Mouse (Mus musculus): Measurements from ENCODE around the gene Cldn10. TPM values are rescaled to one million over a fixed set of nuclear protein-coding genes. Genes with fewer than 3 reads are reported as not detected.

Gene Cldn10
- total and polyA plus RNA-seq, 3 experiments = 0.16 TPM; not detected in 2

GRCm38 (mm10) chr14:118867366-118867765 is 79.7 kb downstream of the Cldn10 start:
- H3K27me3 ChIP-seq (ENCODE audit: insufficient read depth, low read length) = peaks cover 20% of the 10 kb centered on the region
- no peak for TF ChIP-seq CTCF (IDR thresholded peaks at IDR 0.05; ENCODE audit: low read depth, low read length)

DNA sequence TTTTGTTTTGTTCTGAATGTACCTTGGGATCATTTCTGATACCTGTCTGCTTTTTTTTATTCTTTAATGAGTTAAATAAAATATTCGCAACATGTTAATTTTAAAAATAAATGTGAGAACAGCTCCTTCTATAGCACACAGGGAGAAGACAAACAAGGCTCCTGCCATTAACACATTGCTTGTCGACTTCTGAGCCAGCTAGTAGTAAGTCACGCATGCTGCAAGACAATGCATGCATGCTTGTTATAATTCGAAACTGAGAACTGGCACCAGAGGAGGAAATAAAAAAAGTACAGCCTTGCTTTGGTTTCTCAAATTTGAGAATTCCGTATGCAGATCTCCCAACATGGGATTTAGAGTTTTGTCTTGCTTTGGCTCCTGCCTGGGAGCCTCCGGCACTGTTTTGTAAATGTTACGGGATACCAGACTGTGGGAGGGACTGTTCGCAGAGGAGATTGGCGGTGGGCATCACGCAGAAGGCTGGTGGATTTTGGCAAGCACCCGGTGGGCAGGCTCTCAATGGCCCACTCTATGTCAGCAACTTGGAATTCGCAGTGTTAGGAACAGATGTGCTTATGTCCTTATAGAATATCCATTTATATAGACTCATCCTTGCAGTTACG is 80.5 kb downstream of the Cldn10 start:
- no peaks in the 10 kb centered on the region for H3K9me3 ChIP-seq (replicated peaks)
- peaks cover 6% of the 10 kb centered on the region; the same call in 1 of the 2 replicates for H3K4me1 ChIP-seq (ENCODE audit: insufficient read depth, low read depth, low read length)
- ATAC-seq (ENCODE audit: extremely low read depth, insufficient number of reproducible peaks, low FRiP score, poor library complexity, severe bottlenecking) = no peak
- no peak overlapping the region for H3K4me3 ChIP-seq (ENCODE audit: low read depth, low read length)
- H3K27me3 ChIP-seq (ENCODE audit: insufficient read depth, low read length) = peaks cover 20% of the 10 kb centered on the region
- DNase-seq (ENCODE audit: low spot score) = no peak
- no peak for TF ChIP-seq CTCF (IDR thresholded peaks at IDR 0.05; ENCODE audit: low read depth, low read length)
- TF ChIP-seq TAL1 (conservative IDR thresholded peaks at IDR 0.05; ENCODE audit: low read depth, low read length) = no peak
- no peak for TF ChIP-seq GATA2 (IDR thresholded peaks at IDR 0.05; ENCODE audit: borderline replicate concordance, low read depth, low read length)
- TF ChIP-seq GATA1 (IDR thresholded peaks at IDR 0.05; ENCODE audit: borderline replicate concordance, low read length) = no peak
- TF ChIP-seq POLR2AphosphoS5 (IDR thresholded peaks at IDR 0.05; ENCODE audit: insufficient replicate concordance, low read depth, low read length) = no peak
- no peaks in the 10 kb centered on the region for H3K36me3 ChIP-seq (replicated peaks)

More at GRCm38 (mm10) chr14:118867366-118867765, 79.7 kb downstream of the Cldn10 start:
- no peak overlapping the region for H3K4me3 ChIP-seq (ENCODE audit: low read depth, low read length)
- ATAC-seq (ENCODE audit: extremely low read depth, insufficient number of reproducible peaks, low FRiP score, poor library complexity, severe bottlenecking) = no peak
- H3K9me3 ChIP-seq (replicated peaks) = no peaks in the 10 kb centered on the region
- H3K4me1 ChIP-seq (ENCODE audit: insufficient read depth, low read depth, low read length) = peaks cover 6% of the 10 kb centered on the region; the same call in 1 of the 2 replicates
- H3K36me3 ChIP-seq (replicated peaks) = no peaks in the 10 kb centered on the region
- no peak for DNase-seq (ENCODE audit: low spot score)

DNA sequence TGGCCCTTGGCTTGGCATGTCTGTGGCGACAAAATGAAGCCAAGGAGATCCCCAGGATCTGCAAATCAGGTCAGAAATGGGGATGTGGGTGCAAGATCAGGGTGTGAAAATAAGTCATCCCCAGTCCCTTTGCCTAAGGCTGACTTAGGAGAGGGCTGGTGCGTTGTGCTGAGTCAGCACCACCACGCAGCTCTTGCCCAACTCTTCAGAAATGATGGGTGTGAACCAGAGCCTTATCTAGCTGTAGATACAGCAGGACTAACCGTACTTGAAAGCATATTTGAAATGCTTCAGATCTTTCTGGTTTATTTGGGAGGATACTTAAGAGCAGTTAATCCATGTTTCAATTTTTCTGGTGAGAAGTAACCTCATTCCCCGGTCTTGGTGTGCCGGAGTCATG is 82.0 kb downstream of the Cldn10 start:
- H3K4me3 ChIP-seq (ENCODE audit: low read depth, low read length) = no peak overlapping the region
- H3K36me3 ChIP-seq (replicated peaks) = no peaks in the 10 kb centered on the region
- H3K4me1 ChIP-seq (ENCODE audit: insufficient read depth, low read depth, low read length) = peaks cover 6% of the 10 kb centered on the region; the same call in 1 of the 2 replicates
- DNase-seq (ENCODE audit: low spot score) = no peak
- no peaks in the 10 kb centered on the region for H3K9me3 ChIP-seq (replicated peaks)
- no peak for TF ChIP-seq POLR2AphosphoS5 (IDR thresholded peaks at IDR 0.05; ENCODE audit: insufficient replicate concordance, low read depth, low read length)
- no peak for TF ChIP-seq CTCF (IDR thresholded peaks at IDR 0.05; ENCODE audit: low read depth, low read length)
- TF ChIP-seq TAL1 (conservative IDR thresholded peaks at IDR 0.05; ENCODE audit: low read depth, low read length) = no peak
- TF ChIP-seq GATA1 (IDR thresholded peaks at IDR 0.05; ENCODE audit: borderline replicate concordance, low read length) = no peak
- no peak for TF ChIP-seq GATA2 (IDR thresholded peaks at IDR 0.05; ENCODE audit: borderline replicate concordance, low read depth, low read length)
- H3K27me3 ChIP-seq (ENCODE audit: insufficient read depth, low read length) = peaks cover 8% of the 10 kb centered on the region
- no peak for ATAC-seq (ENCODE audit: extremely low read depth, insufficient number of reproducible peaks, low FRiP score, poor library complexity, severe bottlenecking)

DNA sequence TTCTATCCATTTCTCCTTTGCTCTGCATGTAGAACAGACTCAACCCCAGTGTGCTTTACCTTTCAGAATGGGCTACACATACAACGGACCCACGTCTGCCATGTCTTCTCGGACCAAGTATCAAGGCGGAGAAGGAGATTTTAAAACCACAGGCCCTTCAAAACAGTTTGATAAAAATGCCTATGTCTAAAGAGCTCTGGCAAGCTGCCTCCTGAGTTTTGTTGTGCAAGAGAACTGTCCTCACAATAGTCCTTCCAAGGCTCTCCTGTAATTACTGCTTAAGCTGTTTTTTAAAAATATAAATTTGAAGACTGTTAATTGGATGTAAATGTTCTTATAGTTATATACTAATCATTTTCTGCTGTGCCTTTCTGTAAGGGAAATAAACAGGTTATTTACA is 86.4 kb downstream of the Cldn10 start:
- no peak overlapping the region for H3K4me3 ChIP-seq (ENCODE audit: low read depth, low read length)
- H3K4me1 ChIP-seq (ENCODE audit: insufficient read depth, low read depth, low read length) = peaks cover 13% of the 10 kb centered on the region
- peaks cover 5% of the 10 kb centered on the region for H3K9me3 ChIP-seq (replicated peaks)
- H3K27me3 ChIP-seq (ENCODE audit: insufficient read depth, low read length) = no peaks in the 10 kb centered on the region; the same call in 1 of the 2 replicates
- ATAC-seq (ENCODE audit: extremely low read depth, insufficient number of reproducible peaks, low FRiP score, poor library complexity, severe bottlenecking) (no peak), DNase-seq (ENCODE audit: low spot score) (no peak)
- no peak for TF ChIP-seq TAL1 (conservative IDR thresholded peaks at IDR 0.05; ENCODE audit: low read depth, low read length)
- TF ChIP-seq CTCF (IDR thresholded peaks at IDR 0.05; ENCODE audit: low read depth, low read length) = no peak
- no peak for TF ChIP-seq GATA2 (IDR thresholded peaks at IDR 0.05; ENCODE audit: borderline replicate concordance, low read depth, low read length)
- no peak for TF ChIP-seq GATA1 (IDR thresholded peaks at IDR 0.05; ENCODE audit: borderline replicate concordance, low read length)
- TF ChIP-seq POLR2AphosphoS5 (IDR thresholded peaks at IDR 0.05; ENCODE audit: insufficient replicate concordance, low read depth, low read length) = no peak
- peaks cover 8% of the 10 kb centered on the region for H3K36me3 ChIP-seq (replicated peaks)

- Histone ChIP-seq H3K27me3 (ENCODE audit: insufficient read depth, low read length) (no peaks in the 10 kb centered on the region; the same call in 1 of the 2 replicates), H3K4me1 (ENCODE audit: insufficient read depth, low read depth, low read length) (peaks cover 10% of the 10 kb centered on the region), H3K36me3 (replicated peaks) (peaks cover 15% of the 10 kb centered on the region), H3K9me3 (replicated peaks) (peaks cover 11% of the 10 kb centered on the region), H3K4me3 (ENCODE audit: low read depth, low read length) (no peak overlapping the region)
- no peak for ATAC-seq (ENCODE audit: extremely low read depth, insufficient number of reproducible peaks, low FRiP score, poor library complexity, severe bottlenecking)
- DNase-seq (ENCODE audit: low spot score) = no peak
- TF ChIP-seq GATA2 (IDR thresholded peaks at IDR 0.05; ENCODE audit: borderline replicate concordance, low read depth, low read length) (no peak), GATA1 (IDR thresholded peaks at IDR 0.05; ENCODE audit: borderline replicate concordance, low read length) (no peak), CTCF (IDR thresholded peaks at IDR 0.05; ENCODE audit: low read depth, low read length) (no peak), TAL1 (conservative IDR thresholded peaks at IDR 0.05; ENCODE audit: low read depth, low read length) (no peak), POLR2AphosphoS5 (IDR thresholded peaks at IDR 0.05; ENCODE audit: insufficient replicate concordance, low read depth, low read length) (no peak)
These were observed 87.2 kb downstream of the Cldn10 start for GRCm38 (mm10) chr14:118874786-118875415.

GRCm38 (mm10) chr14:118878346-118878910 is 90.7 kb downstream of the Cldn10 start:
- Histone ChIP-seq H3K9me3 (replicated peaks) (peaks cover 23% of the 10 kb centered on the region), H3K4me1 (ENCODE audit: insufficient read depth, low read depth, low read length) (peaks cover 19% of the 10 kb centered on the region), H3K36me3 (replicated peaks) (peaks cover 20% of the 10 kb centered on the region), H3K27me3 (ENCODE audit: insufficient read depth, low read length) (no peaks in the 10 kb centered on the region; the same call in 1 of the 2 replicates), H3K4me3 (ENCODE audit: low read depth, low read length) (no peak overlapping the region)
- DNase-seq (ENCODE audit: low spot score) = no peak
- no peak for ATAC-seq (ENCODE audit: extremely low read depth, insufficient number of reproducible peaks, low FRiP score, poor library complexity, severe bottlenecking)
- TF ChIP-seq POLR2AphosphoS5 (IDR thresholded peaks at IDR 0.05; ENCODE audit: insufficient replicate concordance, low read depth, low read length) (no peak), TAL1 (conservative IDR thresholded peaks at IDR 0.05; ENCODE audit: low read depth, low read length) (no peak), CTCF (IDR thresholded peaks at IDR 0.05; ENCODE audit: low read depth, low read length) (no peak), GATA1 (IDR thresholded peaks at IDR 0.05; ENCODE audit: borderline replicate concordance, low read length) (no peak), GATA2 (IDR thresholded peaks at IDR 0.05; ENCODE audit: borderline replicate concordance, low read depth, low read length) (no peak)
